Mouse (Mus musculus) thymus, postnatal 36 days (tissue): ENCODE data around the gene Atp5l.
A peak's percentile ranks its signal among the peaks of the same experiment; 100 is the strongest.
"Not testable (repeated sequence)": the region's sequence is repeated elsewhere in the genome, so short reads cannot be mapped to it uniquely, and the experiment has no call there.

Experiments
- DNase-seq, 2 experiments: peaks; one replicate each; pipeline ENCODE4 v3.0.0; 2022; ENCODE audit warnings: mixed read lengths in 2 of 2

The Atp5l gene

GRCm38 (mm10) chr9:44920374-44921122, at the start of gene Atp5l:
Gene Atp5l, minus strand, starts transcription at chr9:44920742.
- DNase-seq = peak; percentile 83 to 86

GRCm38 (mm10) chr9:44969450-44969849, 48.9 kb upstream of the Atp5l start:
- DNase-seq = peak in 1 of 2 experiments; percentile 45

- not testable (repeated sequence) for DNase-seq
Observed at GRCm38 (mm10) chr9:44967763-44968162, 47.2 kb upstream of the Atp5l start.

GRCm38 (mm10) chr9:44966815-44967242, 46.3 kb upstream of the Atp5l start:
- peak; percentile 85 for DNase-seq

GRCm38 (mm10) chr9:44965833-44966466, 45.4 kb upstream of the Atp5l start:
- DNase-seq = no peak

- peak; percentile 99 for DNase-seq
Observed at GRCm38 (mm10) chr9:44965126-44965832, 44.7 kb upstream of the Atp5l start, which contains the start of gene Ube4a. Gene Ube4a, minus strand, starts transcription at chr9:44965600.

GRCm38 (mm10) chr9:44954432-44954831, 33.9 kb upstream of the Atp5l start:
- peak; percentile 20 to 31 for DNase-seq

- DNase-seq = no peak
Observed at GRCm38 (mm10) chr9:44947836-44948235, 27.3 kb upstream of the Atp5l start.

GRCm38 (mm10) chr9:44946185-44946695, 25.7 kb upstream of the Atp5l start:
- DNase-seq = no peak

- no peak for DNase-seq
Observed at GRCm38 (mm10) chr9:44942421-44942820, 21.9 kb upstream of the Atp5l start.

GRCm38 (mm10) chr9:44941756-44942155, 21.2 kb upstream of the Atp5l start:
- DNase-seq = no peak

- no peak for DNase-seq
Observed at GRCm38 (mm10) chr9:44921543-44921942, 1.0 kb upstream of the Atp5l start.

- no peak for DNase-seq
Observed at GRCm38 (mm10) chr9:44921123-44921468, 554 bp upstream of the Atp5l start.

GRCm38 (mm10) chr9:44919606-44920005, 936 bp downstream of the Atp5l start:
- no peak for DNase-seq

- peak; percentile 52 to 63 for DNase-seq
Observed at GRCm38 (mm10) chr9:44916196-44916595, 4.3 kb downstream of the Atp5l start.

- DNase-seq = no peak
Observed at GRCm38 (mm10) chr9:44914706-44915105, 5.8 kb downstream of the Atp5l start.

- no peak for DNase-seq
Observed at GRCm38 (mm10) chr9:44911365-44911764, 9.2 kb downstream of the Atp5l start.

GRCm38 (mm10) chr9:44905620-44906019, 14.9 kb downstream of the Atp5l start:
- no peak for DNase-seq

GRCm38 (mm10) chr9:44904964-44905363, 15.6 kb downstream of the Atp5l start:
- no peak for DNase-seq

GRCm38 (mm10) chr9:44903856-44904255, 16.7 kb downstream of the Atp5l start:
- no peak for DNase-seq

GRCm38 (mm10) chr9:44900402-44900801, 20.1 kb downstream of the Atp5l start:
- peak in 1 of 2 experiments; percentile 26 for DNase-seq

- no peak for DNase-seq
Observed at GRCm38 (mm10) chr9:44899716-44900115, 20.8 kb downstream of the Atp5l start.

- DNase-seq = no peak
Observed at GRCm38 (mm10) chr9:44897024-44897423, 23.5 kb downstream of the Atp5l start.
